Mouse (Mus musculus) left cerebral cortex, adult 2 months (tissue): ENCODE results near the gene Ap1m2. TPM values are rescaled to one million over a fixed set of nuclear protein-coding genes. Genes with fewer than 3 reads are reported as not detected.
"Not testable (repeated sequence)": the region's sequence is repeated elsewhere in the genome, so short reads cannot be mapped to it uniquely, and the experiment has no call there.

ENCODE experiments used
- DNase-seq, 2 experiments: peaks; one replicate each; pipeline ENCODE4 v3.0.0; 2021 to 2022; ENCODE audit warnings: low spot score in 2 of 2, mixed read lengths in 1 of 2; ENCODE audit errors: extremely low spot score in 1 of 2
- H3K27ac ChIP-seq: fragments of 200-600 bp; 2 replicates; pipeline ENCODE4 v1.8.1; 2022
- H3K4me3 ChIP-seq: fragments of 200-600 bp; 2 replicates; pipeline ENCODE4 v1.8.1; 2022
- CTCF ChIP-seq: fragments of 200-600 bp; IDR thresholded peaks from 2 replicates; pipeline ENCODE4 v1.8.1; 2022; ENCODE audit warnings: antibody characterized with exemption, mild to moderate bottlenecking, moderate library complexity
- intact Hi-C: fragments of 180-260 bp; cut with DNase I; formaldehyde crosslinking; loops from one replicate; pipeline ENCODE4 v1.15.1; 2025
- total RNA-seq, 2 experiments: library from RNA; stranded (reverse); gene quantifications; 2 replicates each; pipeline ENCODE4 v1.2.3; 2021

Ap1m2 gene
- total RNA-seq, 2 experiments from 2014 or later: 1.2 to 2.4 TPM

- intact Hi-C loops: no loop called here
- peak overlapping the region; percentile 67 for H3K4me3 ChIP-seq
- TF ChIP-seq CTCF: no peak
- no peak for DNase-seq
- H3K27ac ChIP-seq: no peak overlapping the region
These were observed 25.4 kb downstream of the Ap1m2 start for GRCm38 (mm10) chr9:21286753-21287152.

- Histone ChIP-seq H3K4me3 (no peak overlapping the region), H3K27ac (no peak overlapping the region)
- no peak for DNase-seq
- TF ChIP-seq CTCF: no peak
- intact Hi-C loops: no loop called here
These were observed 28.1 kb downstream of the Ap1m2 start for GRCm38 (mm10) chr9:21283994-21284393.

- Histone ChIP-seq H3K4me3 (no peak overlapping the region), H3K27ac (no peak overlapping the region)
- no peak for DNase-seq
- TF ChIP-seq CTCF: peak; percentile 8
- intact Hi-C loops: no loop called here
These were observed 28.5 kb downstream of the Ap1m2 start for GRCm38 (mm10) chr9:21283591-21283990.

GRCm38 (mm10) chr9:21277776-21278175, 34.4 kb downstream of the Ap1m2 start:
- no peak for DNase-seq
- intact Hi-C loops: no loop called here
- H3K4me3 ChIP-seq: no peak overlapping the region
- no peak overlapping the region for H3K27ac ChIP-seq
- TF ChIP-seq CTCF: no peak

GRCm38 (mm10) chr9:21276307-21276706, 35.8 kb downstream of the Ap1m2 start:
- Histone ChIP-seq H3K27ac (no peak overlapping the region), H3K4me3 (no peak overlapping the region)
- TF ChIP-seq CTCF: no peak
- no peak for DNase-seq
- intact Hi-C loops: no loop called here

GRCm38 (mm10) chr9:21275727-21276126, 36.4 kb downstream of the Ap1m2 start:
- Histone ChIP-seq H3K27ac (no peak overlapping the region), H3K4me3 (no peak overlapping the region)
- no peak for TF ChIP-seq CTCF
- intact Hi-C loops: no loop called here
- no peak for DNase-seq

GRCm38 (mm10) chr9:21275013-21275710, 37.0 kb downstream of the Ap1m2 start:
- no peak for TF ChIP-seq CTCF
- Histone ChIP-seq H3K4me3 (no peak overlapping the region), H3K27ac (no peak overlapping the region)
- no peak for DNase-seq
- intact Hi-C loops: no loop called here

GRCm38 (mm10) chr9:21274336-21274735, 37.8 kb downstream of the Ap1m2 start:
- Histone ChIP-seq H3K4me3 (no peak overlapping the region), H3K27ac (no peak overlapping the region)
- intact Hi-C loops: no loop called here
- no peak for TF ChIP-seq CTCF
- DNase-seq: no peak

- TF ChIP-seq CTCF: no peak
- no peak for DNase-seq
- no peak overlapping the region for H3K27ac ChIP-seq
- intact Hi-C loops: no loop called here
- no peak overlapping the region for H3K4me3 ChIP-seq
These were observed 38.5 kb downstream of the Ap1m2 start for GRCm38 (mm10) chr9:21273520-21274228.

GRCm38 (mm10) chr9:21273094-21273493, 39.0 kb downstream of the Ap1m2 start:
- intact Hi-C loops: no loop called here
- TF ChIP-seq CTCF: no peak
- H3K27ac ChIP-seq: no peak overlapping the region
- no peak for DNase-seq
- no peak overlapping the region for H3K4me3 ChIP-seq

GRCm38 (mm10) chr9:21272391-21272790, 39.7 kb downstream of the Ap1m2 start:
- no peak for DNase-seq
- Histone ChIP-seq H3K27ac (no peak overlapping the region), H3K4me3 (no peak overlapping the region)
- intact Hi-C loops: no loop called here
- no peak for TF ChIP-seq CTCF

- intact Hi-C loops, DNase-seq: not testable (repeated sequence)
These were observed 42.5 kb downstream of the Ap1m2 start for GRCm38 (mm10) chr9:21269590-21269989.

GRCm38 (mm10) chr9:21268305-21268704, 43.8 kb downstream of the Ap1m2 start:
- no peak for TF ChIP-seq CTCF
- intact Hi-C loops: no loop called here
- H3K27ac ChIP-seq: no peak overlapping the region
- no peak overlapping the region for H3K4me3 ChIP-seq
- no peak for DNase-seq

More at GRCm38 (mm10) chr9:21269590-21269989, 42.5 kb downstream of the Ap1m2 start:
- H3K27ac ChIP-seq, H3K4me3 ChIP-seq: not testable (repeated sequence)
